Mouse (Mus musculus) kidney, postnatal 25 days (tissue): ENCODE data around the gene Foxa2.

Experiments
- DNase-seq, 2 experiments: peaks; one replicate each; pipeline ENCODE4 v3.0.0; 2021; ENCODE audit warnings: mixed read lengths in 2 of 2

The Foxa2 gene

GRCm38 (mm10) chr2:148038366-148039310, 8.1 kb downstream of the Foxa2 start:
- no peak for DNase-seq

DNA sequence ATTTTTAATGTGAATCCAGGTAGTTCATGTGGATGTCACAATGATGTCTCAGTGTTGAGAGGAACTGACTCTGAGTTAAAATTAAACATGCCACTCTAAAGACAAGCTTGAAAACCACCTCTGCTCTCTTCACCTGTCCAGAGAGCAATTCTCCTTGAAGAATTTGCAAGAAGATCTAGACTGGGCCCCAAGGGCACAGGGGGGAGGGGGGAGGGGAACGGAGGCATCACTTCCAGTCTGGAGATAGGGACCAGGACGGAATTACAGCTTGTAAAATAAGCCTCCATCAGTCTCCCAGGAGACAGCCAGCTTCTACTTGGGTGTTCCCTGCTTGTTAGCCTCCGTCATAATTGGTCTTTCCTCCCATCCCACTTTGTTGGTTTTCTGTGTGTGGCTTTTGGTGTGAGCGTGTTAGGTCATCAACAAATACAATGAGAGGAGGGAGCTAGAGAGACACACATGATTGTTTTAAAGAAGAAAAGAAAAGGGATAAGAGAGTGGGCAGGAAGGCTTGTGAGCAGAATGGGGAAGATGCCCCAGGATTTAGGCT, 10.1 kb downstream of the Foxa2 start:
- DNase-seq, result no peak

DNA sequence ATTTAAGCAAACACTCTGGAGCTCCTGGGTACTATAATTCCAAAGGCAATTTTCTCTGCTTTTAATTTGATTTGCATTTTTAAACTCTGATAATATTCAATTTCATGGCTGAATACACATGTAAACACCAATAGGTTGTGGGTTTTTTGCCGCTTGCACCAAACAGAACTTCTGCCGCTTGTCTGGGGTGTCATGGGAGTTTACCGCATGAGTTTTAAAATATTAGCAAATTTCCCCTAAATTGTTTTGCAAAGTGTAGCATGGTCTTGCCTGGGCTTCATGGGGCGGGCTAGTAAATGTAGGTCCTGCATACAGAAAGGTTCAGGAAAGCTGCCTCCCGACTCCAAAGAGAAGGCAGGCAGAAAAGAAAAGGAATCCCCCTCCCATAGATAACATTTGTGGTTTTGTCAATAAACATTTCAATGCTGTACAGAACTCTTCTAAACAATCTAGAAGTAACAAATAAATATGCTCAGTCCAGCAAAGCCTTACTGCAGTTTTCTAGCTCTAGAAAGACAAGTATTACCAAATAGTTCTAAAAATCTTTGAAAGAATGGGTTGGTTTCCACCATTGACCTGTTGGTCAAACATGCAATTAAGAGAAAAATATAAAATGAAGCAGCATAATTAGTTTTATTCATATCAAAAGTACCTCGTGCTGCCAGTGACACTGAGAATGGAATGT, 15.6 kb downstream of the Foxa2 start:
- no peak for DNase-seq

- no peak for DNase-seq
Observed at GRCm38 (mm10) chr2:148030613-148030935, 16.2 kb downstream of the Foxa2 start.

DNA sequence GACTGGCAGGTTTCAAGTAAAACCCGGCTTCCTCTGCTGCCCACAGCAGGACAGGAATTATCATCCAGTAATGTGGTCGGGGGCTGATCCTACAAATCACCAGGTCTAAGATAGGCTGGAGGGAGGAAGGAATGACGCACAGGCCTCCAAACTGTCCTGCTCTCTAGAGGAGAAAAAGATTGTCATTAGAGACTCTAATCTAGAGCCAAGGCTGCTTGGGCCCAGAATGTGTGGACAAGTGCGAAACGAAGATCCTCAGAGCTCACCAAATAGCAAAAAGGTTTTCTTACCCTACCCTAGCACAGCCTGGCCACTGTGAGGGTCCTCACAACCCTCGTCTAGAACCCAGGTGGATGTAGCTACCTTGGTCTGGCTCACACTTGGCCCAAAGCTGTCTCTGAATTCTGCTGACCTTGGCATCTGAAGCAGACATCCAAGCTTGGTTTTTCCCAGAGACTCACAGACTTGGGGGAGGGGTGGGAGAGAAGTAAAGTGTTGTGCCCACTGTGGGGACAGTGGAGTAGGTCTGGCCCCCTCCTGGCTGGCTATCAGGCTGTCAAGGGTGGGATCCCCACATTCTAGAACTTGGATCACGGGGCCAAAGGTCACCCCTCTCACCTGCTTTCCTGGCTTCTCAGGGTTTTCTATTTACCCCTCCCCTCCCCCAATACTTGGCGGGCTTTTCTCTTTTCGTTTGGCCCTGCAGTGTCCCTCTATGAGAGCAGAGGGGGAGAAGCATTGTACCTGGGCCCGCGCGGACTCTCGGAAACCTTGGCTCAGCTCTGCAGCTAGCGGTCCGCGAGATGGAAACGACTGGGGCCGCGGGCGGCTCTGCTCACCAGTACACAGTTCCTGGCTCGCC, 16.8 kb downstream of the Foxa2 start:
- no peak for DNase-seq

- no peak for DNase-seq
Observed at GRCm38 (mm10) chr2:148029050-148029608, 17.6 kb downstream of the Foxa2 start.

- DNase-seq, result no peak
Observed at GRCm38 (mm10) chr2:148026366-148026765, 20.4 kb downstream of the Foxa2 start.

DNA sequence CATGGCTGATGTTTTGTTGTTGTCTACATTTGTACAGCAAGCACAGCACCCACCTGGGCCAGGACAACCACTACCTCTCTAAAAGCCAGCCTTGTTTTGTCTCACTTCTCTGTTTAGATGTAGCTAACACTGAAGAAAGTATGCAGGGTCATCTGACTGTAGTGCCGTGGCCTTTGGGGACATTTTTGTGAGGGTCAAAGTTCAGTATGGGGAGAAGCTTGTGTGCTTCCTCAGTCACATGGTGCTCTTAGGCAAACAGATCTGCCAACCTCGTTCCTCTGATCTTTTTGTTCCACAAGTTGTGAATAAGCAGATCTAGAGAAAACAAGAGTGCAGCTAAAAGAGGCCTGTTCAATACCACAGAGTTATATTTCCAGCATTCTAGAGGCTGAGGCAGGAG, 21.3 kb downstream of the Foxa2 start:
- DNase-seq, result no peak

- no peak for DNase-seq
Observed at GRCm38 (mm10) chr2:148024268-148024935, 22.4 kb downstream of the Foxa2 start.

- peak in 1 of 2 experiments; percentile 56 for DNase-seq
Observed at GRCm38 (mm10) chr2:148023340-148023806, 23.4 kb downstream of the Foxa2 start.

DNA sequence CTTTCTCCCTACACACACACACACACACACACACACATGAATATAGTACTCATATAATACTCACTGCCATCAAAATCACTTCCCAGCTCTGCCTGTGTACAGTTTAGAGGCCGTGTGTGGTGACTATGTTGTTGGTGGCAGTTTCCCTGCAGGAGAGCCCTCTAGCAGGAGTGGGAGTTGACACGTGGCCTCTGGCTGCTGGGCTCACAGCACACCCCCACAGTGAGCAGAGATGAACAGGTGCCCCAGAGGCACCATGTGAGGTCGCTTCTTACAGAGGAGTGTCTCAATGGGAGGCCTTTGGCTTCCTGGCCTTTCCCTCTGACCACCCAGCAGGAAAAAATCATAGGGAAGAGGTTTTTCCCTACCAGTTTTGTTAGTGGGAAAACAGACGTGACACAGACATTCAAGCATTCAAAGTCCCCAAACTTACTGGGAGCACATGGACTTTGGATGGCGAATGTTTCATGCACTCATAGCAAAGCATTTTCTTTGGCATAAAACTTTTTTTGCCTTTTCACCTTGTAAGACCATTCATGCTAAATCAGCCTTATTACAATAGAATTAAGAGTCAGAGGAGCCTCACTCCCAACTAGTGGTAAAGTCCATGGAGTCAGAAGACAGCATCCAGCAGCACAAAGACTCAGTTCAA, 24.7 kb downstream of the Foxa2 start:
- no peak for DNase-seq

GRCm38 (mm10) chr2:148021016-148021415, 25.8 kb downstream of the Foxa2 start:
- DNase-seq, result no peak

DNA sequence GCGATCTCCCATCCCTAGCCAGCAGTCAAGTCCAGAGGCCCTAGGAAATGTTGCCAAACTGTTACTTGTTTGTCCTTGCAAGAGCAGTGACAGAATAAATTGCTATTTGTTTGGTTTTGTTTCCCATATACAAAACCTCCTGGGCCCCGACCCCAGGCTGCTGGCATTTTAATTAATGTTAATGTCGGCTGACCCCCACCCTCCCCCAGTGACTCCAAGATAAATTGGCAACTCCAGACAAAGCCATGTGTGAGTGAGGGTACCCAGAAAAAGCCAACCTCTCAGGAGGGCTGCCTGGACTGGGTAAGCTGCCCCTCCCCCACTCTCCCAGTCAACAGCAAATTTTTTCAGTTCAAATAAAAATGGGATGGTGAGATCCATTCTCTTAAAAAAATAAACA, 26.6 kb downstream of the Foxa2 start:
- no peak for DNase-seq

DNA sequence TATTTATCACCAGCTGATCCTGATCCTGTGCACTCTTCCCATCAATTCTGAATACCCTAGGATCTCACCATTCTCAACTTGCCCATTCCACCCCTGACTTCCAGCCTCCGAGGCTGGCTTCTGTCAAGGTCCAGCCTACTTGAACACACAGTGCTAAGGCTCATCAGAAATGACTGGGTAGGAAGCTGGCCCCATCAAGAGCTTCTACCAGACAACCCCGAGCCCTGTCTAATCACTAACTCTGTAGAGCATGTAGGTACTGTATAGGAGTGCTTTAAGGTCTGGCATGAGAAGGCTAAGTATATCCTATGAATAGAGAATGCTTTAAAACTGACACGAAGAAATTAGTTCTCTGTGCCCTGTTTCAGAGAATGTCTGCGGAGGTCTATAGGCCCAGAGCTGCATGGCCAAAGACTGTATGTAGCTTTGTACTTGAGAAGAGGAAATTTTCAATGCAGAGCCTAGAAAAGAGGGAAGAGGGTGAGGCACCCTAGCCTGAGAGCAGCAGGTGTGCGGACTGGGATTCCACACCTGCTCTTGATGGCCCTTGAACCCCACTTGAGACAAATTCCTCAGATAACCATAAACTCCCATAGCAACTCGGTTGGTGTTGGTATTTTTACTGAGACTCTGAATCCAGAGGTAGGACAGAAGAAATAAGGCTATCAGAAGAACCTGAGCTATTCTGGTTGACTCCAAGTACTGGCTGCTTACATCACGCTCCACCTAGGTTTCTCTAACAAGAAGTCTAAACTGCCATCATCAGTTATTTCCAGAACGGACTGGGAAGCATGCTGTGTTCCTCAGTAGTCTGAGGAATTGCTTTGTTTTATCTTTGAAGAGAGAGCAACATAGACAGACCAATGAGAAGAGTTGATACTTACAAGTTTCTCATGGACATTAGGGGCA, 28.7 kb downstream of the Foxa2 start:
- DNase-seq, result no peak

DNA sequence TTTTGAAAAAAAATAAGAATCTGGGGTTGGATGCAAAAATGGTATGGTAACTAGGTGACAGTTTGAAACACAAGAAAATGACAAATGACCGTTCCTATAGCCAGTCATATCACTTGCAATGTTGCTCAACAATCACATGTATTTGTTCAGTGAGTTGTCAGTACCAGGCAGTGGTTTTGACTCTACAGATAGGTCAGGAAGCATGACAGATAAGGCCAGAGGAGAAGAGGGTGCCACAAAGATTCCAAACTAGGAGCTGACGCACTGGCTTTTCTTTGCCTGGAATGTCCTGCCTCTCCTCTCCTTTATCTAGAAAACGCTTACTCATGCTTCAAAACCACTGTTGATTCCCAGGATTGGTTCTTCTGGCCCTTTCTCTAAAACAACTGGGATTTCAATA, 33.4 kb downstream of the Foxa2 start:
- no peak for DNase-seq

- no peak for DNase-seq
Observed at GRCm38 (mm10) chr2:148009049-148009448, 37.7 kb downstream of the Foxa2 start.

DNA sequence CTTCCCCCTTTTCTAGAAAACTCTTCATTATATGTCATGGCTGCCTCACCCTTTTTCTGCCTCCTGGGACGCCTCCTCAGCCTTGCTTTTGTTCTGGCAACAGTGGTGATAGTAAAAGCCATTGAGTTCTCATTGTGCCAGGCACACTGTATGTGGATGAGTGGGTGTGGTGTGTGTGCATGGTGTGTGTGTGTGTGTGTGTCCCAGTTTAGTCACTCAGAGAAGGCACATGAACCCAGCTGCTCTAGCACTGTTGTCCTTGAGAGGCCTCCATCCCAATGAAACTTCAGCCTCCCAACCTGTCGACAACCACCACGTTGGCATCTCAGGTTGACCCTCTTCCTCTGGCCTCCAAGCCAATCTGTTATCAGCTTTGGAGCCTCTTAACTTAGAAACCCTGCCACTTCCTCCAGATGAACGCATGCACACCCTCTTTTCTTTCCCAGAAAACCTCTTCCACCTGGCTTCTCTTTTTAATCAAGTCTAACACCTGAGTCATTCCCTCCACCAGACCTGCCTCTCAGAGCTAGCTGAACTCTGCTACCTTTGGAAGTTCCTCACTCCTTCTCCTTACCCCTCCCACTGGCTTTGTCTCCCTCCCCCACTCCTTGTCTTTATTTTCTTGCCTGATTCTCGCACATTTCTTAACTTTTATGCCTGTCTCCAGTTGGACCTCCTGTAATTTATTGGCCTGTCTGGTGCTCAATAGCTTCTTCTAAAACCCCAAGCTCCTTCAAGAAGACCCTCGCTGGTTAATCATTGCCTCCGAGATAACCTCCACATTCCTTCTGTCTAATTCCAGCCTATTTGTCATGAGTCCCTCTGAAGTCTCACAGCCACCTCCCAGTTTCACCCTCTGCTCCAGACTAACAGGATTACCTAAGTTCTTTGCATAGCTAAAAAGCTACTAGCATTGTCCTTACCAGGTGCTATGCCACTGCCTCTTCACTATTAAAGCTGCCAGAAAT, 41.9 kb downstream of the Foxa2 start:
- no peak for DNase-seq

GRCm38 (mm10) chr2:148003511-148003910, 43.3 kb downstream of the Foxa2 start:
- no peak for DNase-seq
